Mouse (Mus musculus): ENCODE measurements around the gene Rassf5. TPM values are rescaled to one million over a fixed set of nuclear protein-coding genes. Genes with fewer than 3 reads are reported as not detected.
A peak's percentile ranks its signal among the peaks of the same experiment; 100 is the strongest.

Rassf5 gene
- total and polyA plus RNA-seq, 2 experiments from 2014 or later, result 8.3 to 12.9 TPM

- no peak overlapping the region for H3K4me3 ChIP-seq (ENCODE audit: low read length)
- no peak for DNase-seq (ENCODE audit: low spot score)
- 36% methylated on average over 12 of the region's 12 CpGs for WGBS
- no peaks in the 10 kb centered on the region for H3K4me1 ChIP-seq (ENCODE audit: insufficient read depth, low read length)
- no peaks in the 10 kb centered on the region for H3K36me3 ChIP-seq (ENCODE audit: insufficient read depth, low read length)
- TF ChIP-seq CTCF (IDR thresholded peaks at IDR 0.05; ENCODE audit: low read depth), result 0 out of 2 replicates have a peak, but pooled peaks have one; percentile 7
- no peak overlapping the region for H3K9ac ChIP-seq (replicated peaks; ENCODE audit: low read length)
- no peak overlapping the region for H3K27ac ChIP-seq
- no peaks in the 10 kb centered on the region for H3K27me3 ChIP-seq (ENCODE audit: insufficient read depth, low read length)
- peak; percentile 63 for ATAC-seq
- no peak overlapping the region for H3K4me2 ChIP-seq (ENCODE audit: low read depth, low read length)
- H3K9me3 ChIP-seq (ENCODE audit: low read length), result no peaks in the 10 kb centered on the region
Measured at GRCm38 (mm10) chr1:131224848-131225471, 20.1 kb downstream of the Rassf5 start.

GRCm38 (mm10) chr1:131223345-131223744 is 21.7 kb downstream of the Rassf5 start:
- no peak overlapping the region for H3K4me2 ChIP-seq (ENCODE audit: low read depth, low read length)
- no peak overlapping the region for H3K27ac ChIP-seq
- ATAC-seq, result no peak
- DNase-seq (ENCODE audit: low spot score), result no peak
- no peak for TF ChIP-seq CTCF (IDR thresholded peaks at IDR 0.05; ENCODE audit: low read depth)
- H3K27me3 ChIP-seq (ENCODE audit: insufficient read depth, low read length), result no peaks in the 10 kb centered on the region
- no peaks in the 10 kb centered on the region for H3K9me3 ChIP-seq (ENCODE audit: low read length)
- no peak overlapping the region for H3K4me3 ChIP-seq (ENCODE audit: low read length)
- H3K4me1 ChIP-seq (ENCODE audit: insufficient read depth, low read length), result no peaks in the 10 kb centered on the region
- H3K9ac ChIP-seq (replicated peaks; ENCODE audit: low read length), result no peak overlapping the region
- 96% methylated on average over 2 of the region's 2 CpGs for WGBS
- no peaks in the 10 kb centered on the region for H3K36me3 ChIP-seq (ENCODE audit: insufficient read depth, low read length)

GRCm38 (mm10) chr1:131221822-131222590 is 23.1 kb downstream of the Rassf5 start:
- no peak for TF ChIP-seq CTCF (IDR thresholded peaks at IDR 0.05; ENCODE audit: low read depth)
- no peak for ATAC-seq
- no peak overlapping the region for H3K9ac ChIP-seq (replicated peaks; ENCODE audit: low read length)

GRCm38 (mm10) chr1:131218933-131219332 is 26.1 kb downstream of the Rassf5 start:
- Histone ChIP-seq H3K4me3 (ENCODE audit: low read length) (no peak overlapping the region), H3K9ac (replicated peaks; ENCODE audit: low read length) (no peak overlapping the region), H3K36me3 (ENCODE audit: insufficient read depth, low read length) (no peaks in the 10 kb centered on the region), H3K9me3 (ENCODE audit: low read length) (no peaks in the 10 kb centered on the region), H3K27ac (no peak overlapping the region), H3K27me3 (ENCODE audit: insufficient read depth, low read length) (no peaks in the 10 kb centered on the region), H3K4me1 (ENCODE audit: insufficient read depth, low read length) (no peaks in the 10 kb centered on the region), H3K4me2 (ENCODE audit: low read depth, low read length) (no peak overlapping the region)
- WGBS, result 89% methylated on average over 11 of the region's 11 CpGs
- ATAC-seq (no peak), DNase-seq (ENCODE audit: low spot score) (no peak)
- no peak for TF ChIP-seq CTCF (IDR thresholded peaks at IDR 0.05; ENCODE audit: low read depth)

More at GRCm38 (mm10) chr1:131221822-131222590, 23.1 kb downstream of the Rassf5 start:
- Histone ChIP-seq H3K4me3 (ENCODE audit: low read length) (no peak overlapping the region), H3K27me3 (ENCODE audit: insufficient read depth, low read length) (no peaks in the 10 kb centered on the region), H3K4me1 (ENCODE audit: insufficient read depth, low read length) (no peaks in the 10 kb centered on the region), H3K9me3 (ENCODE audit: low read length) (no peaks in the 10 kb centered on the region), H3K4me2 (ENCODE audit: low read depth, low read length) (no peak overlapping the region), H3K27ac (no peak overlapping the region), H3K36me3 (ENCODE audit: insufficient read depth, low read length) (no peaks in the 10 kb centered on the region)
- no peak for DNase-seq (ENCODE audit: low spot score)
- 89% methylated on average over 13 of the region's 13 CpGs for WGBS

- TF ChIP-seq CTCF (IDR thresholded peaks at IDR 0.05; ENCODE audit: low read depth), result no peak
- H3K4me1 ChIP-seq (ENCODE audit: insufficient read depth, low read length), result peaks cover 7% of the 10 kb centered on the region; the same call in 1 of the 2 replicates
- WGBS, result 78% methylated on average over 6 of the region's 6 CpGs
- DNase-seq (ENCODE audit: low spot score) (no peak), ATAC-seq (no peak)
- H3K36me3 ChIP-seq (ENCODE audit: insufficient read depth, low read length), result no peaks in the 10 kb centered on the region
- no peak overlapping the region for H3K4me2 ChIP-seq (ENCODE audit: low read depth, low read length)
- H3K9me3 ChIP-seq (ENCODE audit: low read length), result no peaks in the 10 kb centered on the region
- H3K9ac ChIP-seq (replicated peaks; ENCODE audit: low read length), result no peak overlapping the region
- no peak overlapping the region for H3K27ac ChIP-seq
- no peaks in the 10 kb centered on the region for H3K27me3 ChIP-seq (ENCODE audit: insufficient read depth, low read length)
- no peak overlapping the region for H3K4me3 ChIP-seq (ENCODE audit: low read length)
Measured at GRCm38 (mm10) chr1:131213361-131213760, 31.7 kb downstream of the Rassf5 start.

- Histone ChIP-seq H3K4me3 (ENCODE audit: low read length) (no peak overlapping the region), H3K9ac (replicated peaks; ENCODE audit: low read length) (no peak overlapping the region), H3K27ac (no peak overlapping the region), H3K4me1 (ENCODE audit: insufficient read depth, low read length) (peaks cover 7% of the 10 kb centered on the region; the same call in 1 of the 2 replicates), H3K27me3 (ENCODE audit: insufficient read depth, low read length) (no peaks in the 10 kb centered on the region), H3K4me2 (ENCODE audit: low read depth, low read length) (no peak overlapping the region), H3K9me3 (ENCODE audit: low read length) (no peaks in the 10 kb centered on the region), H3K36me3 (ENCODE audit: insufficient read depth, low read length) (no peaks in the 10 kb centered on the region)
- 79% methylated on average over 5 of the region's 5 CpGs for WGBS
- no peak for TF ChIP-seq CTCF (IDR thresholded peaks at IDR 0.05; ENCODE audit: low read depth)
- no peak for ATAC-seq
- DNase-seq (ENCODE audit: low spot score), result no peak
Measured at GRCm38 (mm10) chr1:131212956-131213355, 32.1 kb downstream of the Rassf5 start.

- ATAC-seq (no peak), DNase-seq (ENCODE audit: low spot score) (no peak)
- Histone ChIP-seq H3K4me3 (ENCODE audit: low read length) (no peak overlapping the region), H3K27ac (no peak overlapping the region), H3K4me1 (ENCODE audit: insufficient read depth, low read length) (peaks cover 7% of the 10 kb centered on the region; the same call in 1 of the 2 replicates), H3K4me2 (ENCODE audit: low read depth, low read length) (no peak overlapping the region), H3K27me3 (ENCODE audit: insufficient read depth, low read length) (no peaks in the 10 kb centered on the region), H3K36me3 (ENCODE audit: insufficient read depth, low read length) (no peaks in the 10 kb centered on the region), H3K9me3 (ENCODE audit: low read length) (no peaks in the 10 kb centered on the region), H3K9ac (replicated peaks; ENCODE audit: low read length) (no peak overlapping the region)
- no peak for TF ChIP-seq CTCF (IDR thresholded peaks at IDR 0.05; ENCODE audit: low read depth)
- 85% methylated on average over 1 of the region's 1 CpGs for WGBS
Measured at GRCm38 (mm10) chr1:131211655-131212054, 33.4 kb downstream of the Rassf5 start.
